Mouse (Mus musculus): ENCODE data around the gene Rpn1.
A peak's percentile ranks its signal among the peaks of the same experiment; 100 is the strongest.
"Not testable (repeated sequence)": the region's sequence is repeated elsewhere in the genome, so short reads cannot be mapped to it uniquely, and the experiment has no call there.

Rpn1 gene

GRCm38 (mm10) chr6:88123150-88123857, 39.0 kb downstream of the Rpn1 start:
- DNase-seq, result no peak

DNA sequence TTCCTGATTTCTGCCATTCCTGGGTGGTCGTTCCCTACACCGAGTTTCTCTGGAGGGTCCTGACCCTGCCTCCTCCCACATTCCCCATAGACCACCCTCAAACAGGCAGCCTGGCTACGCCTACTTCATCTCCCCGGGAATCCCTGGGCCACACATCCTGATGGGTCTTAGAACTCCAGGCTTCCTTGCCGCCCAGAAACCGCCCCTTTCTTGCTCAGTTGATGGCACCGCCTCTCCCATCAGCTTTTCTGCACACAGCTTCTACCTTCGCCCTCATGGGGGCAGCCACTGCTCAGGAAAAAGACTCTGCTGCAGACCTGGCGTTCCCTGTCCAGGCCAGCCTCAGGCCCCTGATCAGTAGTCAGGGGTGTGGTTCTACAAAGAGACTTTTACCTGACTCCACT, 39.6 kb downstream of the Rpn1 start:
- DNase-seq, result peak; percentile 65

- DNase-seq, result no peak
These were observed 40.3 kb downstream of the Rpn1 start for GRCm38 (mm10) chr6:88124551-88124950.

DNA sequence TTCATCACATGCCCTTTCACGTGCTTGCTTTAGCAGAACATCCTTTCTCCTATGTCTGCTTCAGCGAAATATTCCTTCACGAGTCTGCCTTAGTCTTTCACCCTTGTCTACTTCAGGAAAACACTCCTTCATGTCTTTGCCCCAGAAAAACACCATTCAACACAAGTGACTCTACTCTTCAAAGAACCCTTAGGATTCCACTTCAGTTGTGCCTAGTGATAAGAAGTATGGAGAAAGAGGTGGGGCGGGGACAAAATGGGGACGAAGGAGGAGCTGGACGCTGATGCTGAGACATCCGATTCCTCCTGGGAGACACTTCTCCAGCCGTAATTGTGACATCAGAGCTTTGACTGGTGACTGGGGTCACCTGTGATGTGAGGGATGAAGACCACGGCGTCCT, 41.5 kb downstream of the Rpn1 start:
- not testable (repeated sequence) for DNase-seq

DNA sequence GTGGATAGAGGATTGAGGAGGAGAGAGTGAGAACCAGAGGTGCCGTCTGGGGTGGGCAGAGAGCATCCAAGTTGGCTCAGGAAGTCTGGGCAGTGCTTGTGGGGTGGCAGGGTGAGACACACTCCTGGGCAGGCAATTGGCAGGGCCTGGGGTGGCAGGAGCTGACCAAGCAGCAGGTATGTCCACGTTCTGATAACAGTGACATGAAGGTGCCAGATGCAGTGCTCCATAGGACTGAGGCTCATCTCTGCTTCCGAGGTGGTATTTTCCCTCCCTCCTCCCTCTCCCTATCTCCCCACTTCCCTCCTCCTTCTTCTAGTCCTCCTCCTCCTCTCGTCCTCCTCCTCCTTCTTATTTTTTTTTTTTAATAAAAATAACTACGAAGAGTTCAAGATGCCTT, 47.2 kb downstream of the Rpn1 start:
- DNase-seq, result no peak

DNA sequence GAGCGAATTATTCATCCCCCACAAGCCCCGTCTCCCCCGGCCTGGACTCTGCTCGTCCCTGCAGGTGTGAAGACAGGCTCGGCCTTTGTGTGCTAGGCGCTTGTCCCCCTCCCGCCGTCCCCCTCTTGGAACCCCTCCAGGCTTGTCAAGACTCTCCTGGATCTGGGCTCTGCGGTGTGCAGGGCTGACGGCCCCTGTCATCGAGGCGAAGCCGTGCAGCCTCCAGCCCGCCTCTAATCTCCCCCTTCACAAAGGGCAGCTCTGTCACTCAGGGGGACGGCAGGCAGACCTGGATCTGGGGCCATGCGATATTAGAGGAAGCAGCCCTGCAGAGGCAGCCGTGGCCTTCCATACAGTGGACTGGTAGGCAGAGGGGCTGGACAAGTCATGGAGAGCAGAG, 47.8 kb downstream of the Rpn1 start:
- no peak for DNase-seq

DNA sequence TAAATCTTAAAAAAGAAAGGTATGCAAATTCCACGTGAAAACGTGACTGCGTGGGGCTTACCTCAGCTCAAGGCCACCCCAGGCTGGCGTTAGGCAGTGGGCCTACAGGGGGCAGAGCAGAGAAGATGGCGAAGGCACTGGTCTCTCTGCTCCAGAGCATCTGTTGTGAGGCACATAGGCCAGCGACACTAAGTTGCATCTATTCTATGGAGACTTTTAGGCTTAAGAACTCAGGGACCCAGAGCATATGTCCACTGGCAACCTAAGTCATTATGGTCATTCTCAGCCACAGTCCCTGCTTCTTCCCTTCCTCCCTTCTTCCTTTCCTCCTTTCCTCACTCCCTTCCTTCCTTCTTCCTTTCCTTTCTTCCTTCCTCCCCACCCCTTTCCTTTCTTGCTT, 48.8 kb downstream of the Rpn1 start:
- no peak for DNase-seq

DNA sequence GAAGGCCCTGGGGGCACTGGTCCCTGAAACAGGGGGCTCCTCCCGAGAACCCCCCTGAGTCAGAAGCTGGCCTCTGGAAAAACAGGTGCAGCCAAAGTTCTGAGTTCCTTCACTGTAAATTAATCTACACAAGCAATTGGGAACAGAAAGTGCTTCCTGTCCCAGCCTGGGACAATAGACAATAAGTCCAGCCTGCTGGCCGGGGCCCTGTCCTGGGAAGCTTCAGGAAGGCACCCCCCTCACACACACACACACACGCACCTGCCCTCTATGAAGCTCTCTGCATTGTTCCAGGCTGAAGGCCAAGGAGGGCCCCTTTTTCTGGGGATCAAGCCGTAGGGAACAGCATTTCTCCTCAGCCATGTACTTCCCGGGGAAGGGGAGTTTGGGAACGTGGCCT, 49.6 kb downstream of the Rpn1 start:
- DNase-seq, result peak; percentile 26

DNA sequence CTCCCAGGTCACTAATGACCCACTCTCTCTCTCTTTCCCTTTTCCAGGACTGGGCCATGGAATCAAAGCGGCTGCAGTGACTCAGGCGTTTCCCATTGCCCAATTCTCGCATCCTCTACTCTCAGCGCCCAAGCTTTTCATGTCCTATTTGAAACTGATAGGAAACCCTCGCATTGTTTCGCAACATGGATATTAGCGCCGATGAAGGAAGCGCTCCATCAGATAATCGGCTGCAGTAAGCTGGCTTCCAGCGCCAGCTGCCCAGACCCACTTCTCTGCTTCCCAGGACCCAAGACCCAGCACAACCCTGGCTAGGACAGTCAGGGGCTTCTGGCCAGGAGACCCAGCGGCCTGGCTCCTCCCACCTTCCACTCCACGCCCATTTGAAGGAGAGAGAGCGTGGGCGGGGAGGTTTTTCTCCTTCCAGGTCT, 51.9 kb downstream of the Rpn1 start:
- peak; percentile 24 for DNase-seq

DNA sequence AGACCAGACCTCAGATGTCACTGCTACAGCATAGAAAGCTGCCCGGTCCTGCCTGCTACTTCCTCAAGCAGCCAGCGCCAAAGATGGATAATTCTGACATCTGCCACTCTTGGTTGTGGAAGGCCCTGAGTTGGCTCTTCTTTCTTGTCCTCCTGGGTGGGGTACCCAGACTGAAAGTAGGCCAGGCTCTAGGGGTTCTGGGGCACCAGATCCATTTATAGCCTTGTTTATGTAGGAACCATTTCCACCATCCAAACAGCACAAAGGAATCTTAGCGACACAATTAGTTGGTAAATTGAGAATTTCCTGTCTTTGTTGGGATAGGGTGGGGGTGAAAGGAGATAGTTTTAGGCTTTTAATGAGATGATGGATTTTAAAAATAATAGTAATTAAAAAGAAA, 54.2 kb downstream of the Rpn1 start:
- no peak for DNase-seq

GRCm38 (mm10) chr6:88140264-88140663, 56.0 kb downstream of the Rpn1 start:
- DNase-seq, result no peak

DNA sequence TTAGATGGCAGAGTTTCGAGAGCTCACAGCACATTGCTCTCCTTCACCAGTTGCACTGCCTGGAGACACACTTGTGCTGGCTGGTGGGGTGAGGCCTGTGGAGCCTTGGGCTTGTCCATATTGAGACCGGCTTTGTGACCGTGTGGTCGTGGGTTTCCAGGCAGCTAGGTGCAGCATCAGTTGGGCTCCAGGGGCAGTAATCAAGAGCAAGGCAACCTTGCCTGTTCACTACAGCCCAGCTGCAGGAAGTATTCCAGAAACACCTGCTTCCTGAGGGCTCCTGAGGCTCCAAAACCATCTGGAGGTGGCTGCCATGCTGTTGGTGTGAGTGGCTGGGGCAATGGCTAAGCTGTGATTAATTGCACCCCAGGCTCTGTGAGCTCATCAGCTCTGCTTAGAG, 61.5 kb downstream of the Rpn1 start:
- no peak for DNase-seq

DNA sequence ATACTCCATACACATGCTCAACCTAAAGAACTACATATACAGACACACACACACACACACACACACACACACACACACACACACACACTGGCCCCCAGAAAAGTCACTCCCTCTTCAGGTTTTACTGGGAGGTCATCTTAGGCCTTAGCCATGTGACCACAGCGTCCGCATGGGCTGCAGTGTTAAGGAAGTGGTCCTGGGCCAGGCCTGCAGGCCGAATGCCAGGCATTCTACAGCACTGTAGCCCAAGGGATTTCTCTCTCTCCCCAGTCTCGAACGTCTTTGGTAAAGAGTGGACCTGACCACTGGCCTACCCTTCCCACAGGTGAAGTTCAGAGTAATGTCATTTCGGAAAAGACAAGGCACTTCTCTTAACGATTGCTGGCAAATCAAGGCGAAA, 62.3 kb downstream of the Rpn1 start:
- no peak for DNase-seq

DNA sequence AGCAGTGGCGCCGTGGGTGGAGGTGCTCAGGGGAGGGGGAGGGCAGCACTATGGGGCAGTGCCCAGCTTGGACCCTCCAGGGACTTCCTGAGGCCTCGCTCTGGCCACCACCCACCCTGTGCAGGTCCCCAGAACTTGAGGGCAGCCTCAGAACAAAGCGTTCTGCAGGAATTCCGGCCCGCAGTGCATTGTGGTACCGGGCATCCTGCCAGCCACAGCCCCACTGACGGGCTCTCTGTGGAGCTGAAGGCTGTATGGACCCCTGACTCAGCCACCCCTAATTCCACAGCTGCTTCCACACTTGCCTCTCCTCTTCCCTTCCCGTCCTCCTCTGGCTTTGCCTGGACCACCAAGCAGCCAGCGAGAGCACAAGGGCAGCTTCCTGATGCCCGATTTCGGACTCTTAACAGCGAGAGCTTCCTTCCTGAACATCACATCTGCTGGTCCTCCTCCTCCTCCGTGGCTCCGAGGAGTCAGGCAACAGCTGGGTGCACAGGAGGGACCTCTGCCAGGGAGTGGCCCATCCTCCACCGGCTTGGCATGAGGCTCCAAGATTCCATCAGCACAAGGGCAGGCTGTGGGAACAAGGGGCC, 63.2 kb downstream of the Rpn1 start:
- DNase-seq, result peak; percentile 60

- DNase-seq, result no peak
These were observed 67.1 kb downstream of the Rpn1 start for GRCm38 (mm10) chr6:88151335-88151734.

DNA sequence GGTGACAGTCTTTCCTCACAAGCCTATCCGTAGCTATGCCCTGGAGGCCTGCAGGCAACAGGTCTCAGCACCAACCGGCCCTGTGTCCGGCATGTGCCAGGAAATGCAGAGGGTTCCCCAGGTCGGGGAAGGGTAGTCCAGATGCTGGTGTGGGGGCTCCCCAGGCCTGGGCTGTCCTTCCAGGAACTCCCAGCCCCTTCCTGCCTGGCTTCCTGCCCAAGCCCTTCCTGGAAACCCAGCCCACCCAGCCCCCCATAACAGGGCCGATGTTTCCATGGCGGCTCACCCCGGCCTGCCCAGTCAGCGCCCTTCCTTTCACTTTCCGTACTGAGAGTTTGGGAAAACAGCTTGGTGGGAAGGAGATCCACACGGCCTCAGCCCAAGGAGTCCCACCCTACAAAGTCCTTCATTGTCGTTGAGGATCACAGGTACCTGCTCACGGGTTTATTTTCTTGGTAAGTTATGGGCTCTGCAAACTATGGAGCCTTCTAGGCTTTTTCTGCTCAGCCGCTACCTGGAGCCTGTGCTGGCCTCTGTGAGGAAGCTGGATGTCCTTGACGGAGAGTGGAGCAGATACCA, 67.9 kb downstream of the Rpn1 start:
- peak; percentile 33 for DNase-seq

DNA sequence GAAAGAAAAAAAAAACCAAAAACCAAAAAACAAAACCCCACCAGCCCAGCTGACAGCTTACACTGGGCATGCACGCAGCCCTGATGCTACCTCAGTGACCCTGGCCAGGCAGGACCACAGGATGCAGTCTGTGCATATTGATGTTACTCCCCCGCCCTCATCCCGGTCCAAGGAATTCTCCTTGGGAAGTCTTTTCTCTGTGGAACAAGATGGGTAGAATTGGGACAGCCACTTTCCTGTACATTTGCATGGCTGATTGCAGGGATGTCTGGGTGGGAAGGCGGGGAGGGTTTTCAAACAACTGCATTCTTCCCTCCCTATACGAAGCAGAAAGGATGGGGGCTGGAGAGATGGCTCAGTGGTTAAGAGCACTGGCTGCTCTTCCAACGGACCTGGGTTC, 68.7 kb downstream of the Rpn1 start:
- DNase-seq, result no peak
